Mouse (Mus musculus) small intestine, adult 2 months (tissue): Measurements from ENCODE around the gene Lhfp. TPM values are rescaled to one million over a fixed set of nuclear protein-coding genes. Genes with fewer than 3 reads are reported as not detected.

ENCODE experiments used
- H3K27ac ChIP-seq: fragments of 200-500 bp; 2 replicates; pipeline ENCODE4 v1.5.1; 2012; ENCODE audit warnings: low read depth, low read length, control low read depth, inconsistent platforms; ENCODE audit not compliant: insufficient read depth
- H3K27me3 ChIP-seq: fragments of 200-500 bp; 2 replicates; pipeline ENCODE4 v1.6.1; 2012; ENCODE audit warnings: mild to moderate bottlenecking, moderate library complexity, low read length, inconsistent platforms; ENCODE audit not compliant: control insufficient read depth, insufficient read depth
- H3K36me3 ChIP-seq: fragments of 200-500 bp; 2 replicates; pipeline ENCODE4 v1.6.1; 2012; ENCODE audit warnings: mild to moderate bottlenecking, low read length, control low read depth, inconsistent platforms; ENCODE audit not compliant: control insufficient read depth, insufficient read depth
- H3K4me1 ChIP-seq: fragments of 200-500 bp; 2 replicates; pipeline ENCODE4 v1.6.1; 2012; ENCODE audit warnings: low read length, inconsistent platforms, mixed read lengths; ENCODE audit not compliant: control insufficient read depth, insufficient read depth, insufficient read length
- H3K4me3 ChIP-seq: fragments of 200-500 bp; 2 replicates; pipeline ENCODE4 v1.5.1; 2012; ENCODE audit warnings: low read depth, mild to moderate bottlenecking, control low read depth, inconsistent platforms, low read length, moderate library complexity
- CTCF ChIP-seq: fragments of 200-500 bp; IDR thresholded peaks from 2 replicates; pipeline ENCODE4 v1.5.1; 2012; ENCODE audit warnings: low read depth, mild to moderate bottlenecking, control low read depth, inconsistent platforms, low read length, moderate library complexity, mixed read lengths; ENCODE audit not compliant: insufficient replicate concordance, insufficient read length; ENCODE audit errors: extremely low read depth
- POLR2A ChIP-seq: fragments of 200-500 bp; IDR thresholded peaks from 2 replicates; pipeline ENCODE4 v1.6.1; 2012; ENCODE audit warnings: low read depth, mild to moderate bottlenecking, control low read depth, inconsistent platforms, low read length, moderate library complexity
- WGBS: fragments of 180-500 bp; shearing (Covaris S2); methylation state at CpG from one replicate; pipeline ENCODE4 v1.1.7; 2018; 5-methylcytosine and 5-hydroxymethylcytosine counted together
- polyA plus RNA-seq: library from polyadenylated mRNA; depleted of rRNA; stranded (reverse); fragments of >200 nt; gene quantifications from 2 replicates; pipeline ENCODE4 v1.2.3, GENCODE M21; 2012

Lhfp gene
- polyA plus RNA-seq, 1 experiment = 22.7 TPM

GRCm38 (mm10) chr3:53291945-53292344 is 250.6 kb downstream of the Lhfp start:
- no peaks in the 10 kb centered on the region for H3K27me3 ChIP-seq
- H3K4me3 ChIP-seq = no peak overlapping the region
- no peaks in the 10 kb centered on the region for H3K36me3 ChIP-seq
- H3K27ac ChIP-seq = no peak overlapping the region
- no peaks in the 10 kb centered on the region for H3K4me1 ChIP-seq
- no peak for TF ChIP-seq POLR2A
- no peak for TF ChIP-seq CTCF
- 65% methylated on average over 1 of the region's 1 CpGs for WGBS

GRCm38 (mm10) chr3:53292474-53292873 is 251.1 kb downstream of the Lhfp start:
- Histone ChIP-seq H3K4me1 (no peaks in the 10 kb centered on the region), H3K27me3 (no peaks in the 10 kb centered on the region), H3K36me3 (no peaks in the 10 kb centered on the region), H3K27ac (no peak overlapping the region), H3K4me3 (no peak overlapping the region)
- WGBS = 51% methylated on average over 3 of the region's 3 CpGs
- TF ChIP-seq POLR2A = no peak

- H3K27ac ChIP-seq = no peak overlapping the region
- no peak for TF ChIP-seq CTCF
- TF ChIP-seq POLR2A = no peak
- WGBS = 87% methylated on average over 4 of the region's 4 CpGs
These were observed 251.7 kb downstream of the Lhfp start for GRCm38 (mm10) chr3:53292979-53293378.

GRCm38 (mm10) chr3:53293901-53294433 is 252.6 kb downstream of the Lhfp start:
- 67% methylated on average over 4 of the region's 4 CpGs for WGBS
- no peak for TF ChIP-seq POLR2A
- TF ChIP-seq CTCF = no peak
- H3K36me3 ChIP-seq = no peaks in the 10 kb centered on the region

More at GRCm38 (mm10) chr3:53292979-53293378, 251.7 kb downstream of the Lhfp start:
- Histone ChIP-seq H3K4me1 (no peaks in the 10 kb centered on the region), H3K36me3 (no peaks in the 10 kb centered on the region), H3K27me3 (no peaks in the 10 kb centered on the region), H3K4me3 (no peak overlapping the region)

GRCm38 (mm10) chr3:53294855-53295254 is 253.5 kb downstream of the Lhfp start:
- WGBS = 83% methylated on average over 6 of the region's 6 CpGs

More at GRCm38 (mm10) chr3:53293901-53294433, 252.6 kb downstream of the Lhfp start:
- no peaks in the 10 kb centered on the region for H3K27me3 ChIP-seq
- no peak overlapping the region for H3K27ac ChIP-seq
- no peak overlapping the region for H3K4me3 ChIP-seq
- no peaks in the 10 kb centered on the region for H3K4me1 ChIP-seq

GRCm38 (mm10) chr3:53301866-53302265 is 260.5 kb downstream of the Lhfp start:
- Histone ChIP-seq H3K36me3 (no peaks in the 10 kb centered on the region), H3K27ac (no peak overlapping the region), H3K27me3 (no peaks in the 10 kb centered on the region), H3K4me3 (no peak overlapping the region), H3K4me1 (0 out of 2 replicates have a peak, but pooled peaks cover 1% of the 10 kb centered on the region)
- no peak for TF ChIP-seq CTCF
- TF ChIP-seq POLR2A = no peak
- 63% methylated on average over 5 of the region's 5 CpGs for WGBS

More at GRCm38 (mm10) chr3:53294855-53295254, 253.5 kb downstream of the Lhfp start:
- Histone ChIP-seq H3K4me3 (no peak overlapping the region), H3K4me1 (no peaks in the 10 kb centered on the region), H3K27me3 (no peaks in the 10 kb centered on the region), H3K27ac (no peak overlapping the region), H3K36me3 (no peaks in the 10 kb centered on the region)
- TF ChIP-seq CTCF = no peak
- no peak for TF ChIP-seq POLR2A

GRCm38 (mm10) chr3:53304123-53304900 is 263.0 kb downstream of the Lhfp start:
- H3K27ac ChIP-seq = no peak overlapping the region
- WGBS = 80% methylated on average over 4 of the region's 4 CpGs

More at GRCm38 (mm10) chr3:53304123-53304900, 263.0 kb downstream of the Lhfp start:
- Histone ChIP-seq H3K4me3 (no peak overlapping the region), H3K36me3 (no peaks in the 10 kb centered on the region), H3K27me3 (no peaks in the 10 kb centered on the region), H3K4me1 (0 out of 2 replicates have a peak, but pooled peaks cover 1% of the 10 kb centered on the region)
- no peak for TF ChIP-seq CTCF
